In the genomic region with DNA sequence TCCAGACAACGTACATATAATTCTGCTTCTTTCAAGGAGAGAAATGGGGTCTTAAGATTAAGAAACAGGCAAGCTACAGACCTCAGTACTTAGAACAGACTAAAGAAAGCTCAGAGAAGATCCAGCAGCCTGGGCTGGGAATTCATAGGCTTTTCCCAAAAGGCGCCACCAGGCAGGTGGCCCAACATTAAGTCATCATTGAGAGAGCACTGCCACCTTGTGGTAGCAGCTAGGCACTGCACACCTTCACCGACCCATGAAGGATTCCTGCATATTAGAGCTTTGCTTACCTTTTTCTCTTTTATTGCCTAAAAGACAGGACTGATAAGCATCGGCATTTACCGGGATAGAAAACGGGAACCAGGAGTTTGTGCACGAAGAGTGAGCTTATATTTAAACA, we compare ENCODE assay signal across 9 mouse cellular contexts. TPM values are rescaled to one million over a fixed set of nuclear protein-coding genes. Genes with fewer than 3 reads are reported as not detected.
DNase-seq lines count a peak whose midpoint lies in the region; ATAC-seq and TF ChIP-seq lines count a peak whose summit lies in the region.
"Had no signal": no experiment of that assay in that cellular context is flagged by ENCODE, and none has a peak within 500 bp of the region (broad histone marks: within the 10 kb centered on the region; RNA-seq: fewer than 3 reads in every experiment).

No protein-coding gene starts in this region.

- no peak for ATAC-seq in kidney, embryonic 15.5 days (replicated peaks; ENCODE audit: low FRiP score)
- ATAC-seq in midbrain, embryonic 13.5 days = peak; percentile 55

- no peaks in the 10 kb centered on the region for H3K9me3 ChIP-seq in kidney, embryonic 15.5 days (replicated peaks)
- no peaks in the 10 kb centered on the region for H3K9me3 ChIP-seq in midbrain, embryonic 13.5 days

- WGBS in kidney, embryonic 15.5 days = 16% methylated on average over 7 of the region's 7 CpGs
- WGBS in cerebellum, adult 2 months = 2% methylated on average over 7 of the region's 7 CpGs
- WGBS in midbrain, embryonic 13.5 days = 14% methylated on average over 7 of the region's 7 CpGs
- WGBS in spleen, adult 2 months = 14% methylated on average over 7 of the region's 7 CpGs

- H3K36me3 ChIP-seq in kidney, embryonic 15.5 days = no peaks in the 10 kb centered on the region
- no peaks in the 10 kb centered on the region for H3K36me3 ChIP-seq in midbrain, embryonic 13.5 days
- no peaks in the 10 kb centered on the region for H3K36me3 ChIP-seq in spleen, adult 2 months (ENCODE audit: control insufficient read depth, insufficient read depth, low read length)

- H3K27ac ChIP-seq in kidney, embryonic 15.5 days = no peak overlapping the region
- H3K27ac ChIP-seq in cerebellum, adult 2 months (ENCODE audit: insufficient read depth, low read length) = no peak overlapping the region
- H3K27ac ChIP-seq in midbrain, embryonic 13.5 days = no peak overlapping the region
- H3K27ac ChIP-seq in spleen, adult 2 months (ENCODE audit: insufficient read depth, low read length) = no peak overlapping the region

- no peak overlapping the region for H3K4me2 ChIP-seq in kidney, embryonic 15.5 days
- no peak overlapping the region for H3K4me2 ChIP-seq in midbrain, embryonic 13.5 days (replicated peaks)

- no peaks in the 10 kb centered on the region for H3K4me1 ChIP-seq in kidney, embryonic 15.5 days
- no peaks in the 10 kb centered on the region for H3K4me1 ChIP-seq in cerebellum, adult 2 months (ENCODE audit: control insufficient read depth, insufficient read depth, low read length)
- peaks cover 9% of the 10 kb centered on the region; the same call in 1 of the 2 replicates for H3K4me1 ChIP-seq in midbrain, embryonic 13.5 days (replicated peaks)
- H3K4me1 ChIP-seq in spleen, adult 2 months (ENCODE audit: control insufficient read depth, insufficient read depth, insufficient read length) = no peaks in the 10 kb centered on the region

- H3K9ac ChIP-seq in kidney, embryonic 15.5 days = no peak overlapping the region
- no peak overlapping the region for H3K9ac ChIP-seq in midbrain, embryonic 13.5 days (replicated peaks)

- H3K27me3 ChIP-seq in kidney, embryonic 15.5 days = no peaks in the 10 kb centered on the region
- no peaks in the 10 kb centered on the region for H3K27me3 ChIP-seq in cerebellum, adult 2 months (ENCODE audit: control insufficient read depth, insufficient read depth, low read length)
- no peaks in the 10 kb centered on the region for H3K27me3 ChIP-seq in midbrain, embryonic 13.5 days
- H3K27me3 ChIP-seq in spleen, adult 2 months (ENCODE audit: control insufficient read depth, insufficient read depth, low read length) = no peaks in the 10 kb centered on the region

- no peak for TF ChIP-seq POLR2A in cerebellum, adult 2 months (IDR thresholded peaks at IDR 0.05; ENCODE audit: borderline replicate concordance, insufficient read depth, low read length)
- TF ChIP-seq POLR2A in spleen, adult 2 months (IDR thresholded peaks at IDR 0.05; ENCODE audit: low read depth, low read length) = no peak

- H3K4me3 ChIP-seq in kidney, embryonic 15.5 days (replicated peaks) = no peak overlapping the region
- H3K4me3 ChIP-seq in cerebellum, adult 2 months (replicated peaks; ENCODE audit: insufficient read depth, low read depth, low read length) = no peak overlapping the region
- no peak overlapping the region for H3K4me3 ChIP-seq in midbrain, embryonic 13.5 days (replicated peaks)
- no peak overlapping the region for H3K4me3 ChIP-seq in spleen, adult 2 months (ENCODE audit: extremely low read depth, insufficient read depth, insufficient read length)

- peak; percentile 52 for DNase-seq in kidney, adult 11 months
- DNase-seq in cerebellum, adult 2 months = peak; percentile 68 to 80
- DNase-seq in forelimb bud, embryonic 11.5 days (ENCODE audit: low read depth, low spot score) = peak; percentile 70
- peak; percentile 12 for DNase-seq in hindlimb bud, embryonic 11.5 days (ENCODE audit: extremely low spot score, low read depth, low spot score)
- DNase-seq in left cerebral cortex, adult 8-10 months (ENCODE audit: low spot score in 2 of 2) = peak; percentile 46 to 72
- DNase-seq in spleen, adult 2 months (ENCODE audit: low read depth in 1 of 2, low spot score in 2 of 2) = peak in 1 of 2 experiments; percentile 40

- peak; percentile 98 for TF ChIP-seq CTCF in cerebellum, adult 2 months (IDR thresholded peaks at IDR 0.05; ENCODE audit: borderline replicate concordance, insufficient read depth, low read depth, low read length)
- TF ChIP-seq CTCF in spleen, adult 2 months (IDR thresholded peaks at IDR 0.05; ENCODE audit: extremely low read depth, insufficient read depth, insufficient read length, insufficient replicate concordance) = peak; percentile 88; the same call in 1 of the 2 replicates

RNA-seq across cellular contexts. Expression of a gene that starts 15.5 kb away (rescaled TPM):
- not detected in 2 replicates for polyA plus RNA-seq in kidney, embryonic 15.5 days (2015; fragmentation: Nextera tagmentation; extraction: Ambion mirVana)
- polyA plus RNA-seq in cerebellum, adult 2 months (2012; rRNA removed) = not detected in 2 replicates
- total RNA-seq in left cerebral cortex, adult 8-10 months (2022) = not detected
- not detected in 2 replicates for polyA plus RNA-seq in midbrain, embryonic 13.5 days (2015; fragmentation: Nextera tagmentation; extraction: Ambion mirVana)
- 0.85 and 1.2 TPM in 2 replicates for polyA plus RNA-seq in spleen, adult 2 months (2012; rRNA removed)
- polyA plus RNA-seq: stomach, embryonic 14.5 days had no signal

RNA-seq across cellular contexts. Expression of a gene that starts 21.4 kb away (rescaled TPM):
- not detected in 2 replicates for polyA plus RNA-seq in kidney, embryonic 15.5 days (2015; fragmentation: Nextera tagmentation; extraction: Ambion mirVana)
- polyA plus RNA-seq in cerebellum, adult 2 months (2012; rRNA removed) = not detected in 2 replicates
- total RNA-seq in left cerebral cortex, adult 8-10 months (2022) = under 1 TPM in 1 of 4 experiments, not detected in 3; 0.08 TPM
- polyA plus RNA-seq in midbrain, embryonic 13.5 days (2015; fragmentation: Nextera tagmentation; extraction: Ambion mirVana) = not detected in 2 replicates
- polyA plus RNA-seq in spleen, adult 2 months (2012; rRNA removed) = 0.02 and 0.04 TPM in 2 replicates
- polyA plus RNA-seq: stomach, embryonic 14.5 days had no signal

RNA-seq across cellular contexts. Expression of a gene that starts 34.5 kb away (rescaled TPM):
- not detected in 2 replicates for polyA plus RNA-seq in kidney, embryonic 15.5 days (2015; fragmentation: Nextera tagmentation; extraction: Ambion mirVana)
- polyA plus RNA-seq in cerebellum, adult 2 months (2012; rRNA removed) = not detected in 2 replicates
- not detected for total RNA-seq in left cerebral cortex, adult 8-10 months (2022)
- 0.05 TPM in 1 of 2 replicates, not detected in the other for polyA plus RNA-seq in midbrain, embryonic 13.5 days (2015; fragmentation: Nextera tagmentation; extraction: Ambion mirVana)
- not detected in 2 replicates for polyA plus RNA-seq in spleen, adult 2 months (2012; rRNA removed)
- polyA plus RNA-seq: stomach, embryonic 14.5 days had no signal
